Mouse (Mus musculus) thymus, adult 2 months (tissue): ENCODE measurements at regions not wholly inside any gene's neighbourhood (a gene's known extent, or its start where the extent isn't known, plus 50 kb on each side); places are given as distances from the start of the nearest gene placed in this dataset.
"Not testable (repeated sequence)": the region's sequence is repeated elsewhere in the genome, so short reads cannot be mapped to it uniquely, and the experiment has no call there.

ENCODE experiments used
- CTCF ChIP-seq: fragments of 200-500 bp; IDR thresholded peaks from 2 replicates; pipeline ENCODE4 v1.5.1; 2012; ENCODE audit warnings: mild to moderate bottlenecking, control low read depth, low read length, moderate library complexity, borderline replicate concordance; ENCODE audit not compliant: control insufficient read depth, poor library complexity, insufficient read depth; ENCODE audit errors: extremely low read depth
- POLR2A ChIP-seq: fragments of 200-500 bp; IDR thresholded peaks from 2 replicates; pipeline ENCODE4 v1.6.1; 2012; ENCODE audit warnings: mild to moderate bottlenecking, low read length, control low read depth, moderate library complexity; ENCODE audit not compliant: control insufficient read depth, poor library complexity, insufficient read depth; ENCODE audit errors: extremely low read depth

- TF ChIP-seq CTCF, POLR2A: not testable (repeated sequence)
Measured at GRCm38 (mm10) chr6:3200586-3200985, 198.8 kb downstream of the Samd9l start.
